Mouse (Mus musculus) cerebellum, adult 2 months (tissue): Measurements from ENCODE around the gene AI854703.

Experiments used
- CTCF ChIP-seq: fragments of 200-500 bp; IDR thresholded peaks from 2 replicates; pipeline ENCODE4 v1.5.1; 2011; ENCODE audit warnings: low read depth, mild to moderate bottlenecking, control low read depth, low read length, moderate library complexity, borderline replicate concordance; ENCODE audit not compliant: insufficient read depth
- POLR2A ChIP-seq: fragments of 200-500 bp; IDR thresholded peaks from 2 replicates; pipeline ENCODE4 v1.6.1; 2011; ENCODE audit warnings: low read length, control low read depth, borderline replicate concordance; ENCODE audit not compliant: insufficient read depth

GRCm38 (mm10) chr6:48623460-48623859, 3.1 kb upstream of the AI854703 start:
- no peak for TF ChIP-seq CTCF
- no peak for TF ChIP-seq POLR2A
